Mouse (Mus musculus): ENCODE measurements at regions not wholly inside any gene's neighbourhood (a gene's known extent, or its start where the extent isn't known, plus 50 kb on each side); places are given as distances from the start of the nearest gene placed in this dataset.

DNA sequence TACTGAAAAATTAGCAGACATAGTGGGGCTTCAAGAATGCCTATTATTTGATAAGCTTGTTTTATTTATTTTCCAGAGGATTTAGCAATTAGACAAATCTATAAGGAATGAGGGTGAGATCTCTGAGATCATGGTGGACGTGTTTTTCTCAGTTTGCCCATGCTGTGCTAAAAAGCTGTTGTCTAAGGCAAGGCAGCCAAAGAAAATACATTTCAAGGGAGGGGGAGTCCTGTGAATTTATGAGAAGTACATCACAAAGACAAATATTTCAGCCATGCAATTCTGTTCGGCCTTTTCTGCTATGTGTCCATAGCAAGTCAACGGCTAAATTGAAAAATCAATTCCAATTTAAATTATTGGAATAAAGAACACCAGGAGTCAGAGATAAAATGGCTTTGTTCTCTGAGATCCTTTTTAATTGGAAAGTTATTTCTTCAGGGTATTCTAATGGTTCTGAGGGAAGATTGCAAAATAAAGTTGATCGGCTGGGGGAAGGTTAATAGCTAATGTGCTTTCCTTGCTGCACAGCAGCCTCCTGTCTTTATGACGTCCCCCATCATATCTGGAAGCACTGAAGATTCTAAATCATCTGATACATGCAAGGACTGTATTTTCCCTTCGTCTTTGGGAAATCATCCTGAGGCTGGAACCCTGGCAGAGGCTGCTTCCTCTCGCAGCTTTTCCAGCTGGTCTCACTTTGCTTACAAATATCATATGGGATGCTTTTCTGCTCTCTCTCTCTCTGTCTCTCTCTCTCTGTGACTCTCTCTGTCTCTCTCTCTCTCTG is 609.3 kb downstream of the Dach1 start:
- Histone ChIP-seq H3K9ac (ENCODE audit: low read length) (no peak overlapping the region), H3K36me3 (ENCODE audit: control insufficient read depth, insufficient read depth) (no peaks in the 10 kb centered on the region), H3K9me3 (replicated peaks; ENCODE audit: control insufficient read depth, low read length) (no peaks in the 10 kb centered on the region), H3K4me3 (ENCODE audit: low read length) (no peak overlapping the region), H3K27me3 (ENCODE audit: control insufficient read depth, insufficient read depth, low read length) (no peaks in the 10 kb centered on the region), H3K4me2 (ENCODE audit: low read depth, low read length) (no peak overlapping the region), H3K27ac (ENCODE audit: low read length) (no peak overlapping the region), H3K4me1 (ENCODE audit: control insufficient read depth, insufficient read depth, low read length) (no peaks in the 10 kb centered on the region)
- WGBS, result 41% methylated on average over 7 of the region's 7 CpGs
- no peak for ATAC-seq (replicated peaks; ENCODE audit: extremely low read depth, insufficient read depth, low FRiP score)

DNA sequence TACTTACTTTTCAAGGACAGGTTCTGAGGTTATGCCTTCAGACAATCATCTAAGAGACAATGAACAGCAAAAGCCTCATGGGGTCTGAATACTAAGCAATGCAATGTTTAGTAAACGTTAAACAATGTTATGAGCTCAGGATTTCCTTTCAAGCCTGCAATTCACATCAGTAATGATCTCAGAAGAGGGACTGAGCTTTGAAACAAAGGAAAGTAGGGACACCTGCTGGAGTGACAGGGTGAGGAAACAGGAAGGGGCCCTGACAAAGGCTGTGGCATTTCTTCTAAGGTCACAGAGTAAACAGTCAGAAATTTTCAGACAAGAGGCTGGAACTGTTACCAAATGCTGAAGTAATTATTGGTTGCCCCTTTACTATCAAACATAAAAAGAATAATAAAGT is 610.0 kb downstream of the Dach1 start:
- H3K4me2 ChIP-seq (ENCODE audit: low read depth, low read length), result no peak overlapping the region
- H3K4me3 ChIP-seq (ENCODE audit: low read length), result no peak overlapping the region
- ATAC-seq (replicated peaks; ENCODE audit: extremely low read depth, insufficient read depth, low FRiP score), result peak; percentile 60
- WGBS, result 5% methylated on average over 1 of the region's 1 CpGs
- no peak overlapping the region for H3K9ac ChIP-seq (ENCODE audit: low read length)
- no peaks in the 10 kb centered on the region for H3K9me3 ChIP-seq (replicated peaks; ENCODE audit: control insufficient read depth, low read length)
- no peaks in the 10 kb centered on the region for H3K36me3 ChIP-seq (ENCODE audit: control insufficient read depth, insufficient read depth)
- no peaks in the 10 kb centered on the region for H3K27me3 ChIP-seq (ENCODE audit: control insufficient read depth, insufficient read depth, low read length)
- H3K27ac ChIP-seq (ENCODE audit: low read length), result no peak overlapping the region
- H3K4me1 ChIP-seq (ENCODE audit: control insufficient read depth, insufficient read depth, low read length), result no peaks in the 10 kb centered on the region

DNA sequence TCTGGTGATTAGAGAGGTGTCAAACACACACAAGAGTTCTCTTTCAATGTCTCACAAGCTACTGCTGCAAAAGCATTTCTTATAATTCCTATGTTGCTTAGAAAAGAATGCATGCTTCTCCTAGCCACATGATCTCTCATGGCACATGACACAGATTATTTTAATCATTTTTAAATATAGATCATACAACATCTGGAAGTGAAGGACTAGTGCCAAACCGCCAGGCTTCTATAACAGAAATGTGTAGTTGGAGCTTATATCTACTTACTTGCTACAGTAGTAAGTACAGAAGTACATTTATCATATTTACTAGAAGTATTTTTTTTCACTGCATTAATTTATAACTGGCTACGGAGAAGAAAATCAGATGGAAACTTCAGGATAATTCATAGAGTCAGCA is 611.3 kb downstream of the Dach1 start:
- Histone ChIP-seq H3K4me3 (ENCODE audit: low read length) (no peak overlapping the region), H3K4me1 (ENCODE audit: control insufficient read depth, insufficient read depth, low read length) (no peaks in the 10 kb centered on the region)

DNA sequence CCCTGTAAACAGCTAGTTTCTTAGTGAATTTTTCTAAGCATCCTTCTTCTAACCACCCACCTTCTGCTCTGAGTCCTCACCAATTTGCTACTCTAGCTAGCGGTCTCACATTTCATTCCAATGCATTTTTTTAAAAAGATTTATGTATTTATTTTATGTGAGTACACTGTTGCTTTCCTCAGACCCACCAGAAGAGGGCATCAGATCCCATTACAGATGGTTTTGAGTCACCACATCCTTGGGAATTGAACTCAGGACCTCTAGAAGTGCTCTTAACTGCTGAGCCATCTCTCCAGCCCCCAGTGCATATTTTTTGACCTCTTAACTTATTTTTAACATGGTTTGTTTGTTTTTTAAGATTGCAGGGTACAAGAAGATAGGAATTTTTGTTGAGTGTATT is 611.7 kb downstream of the Dach1 start:
- H3K9me3 ChIP-seq (replicated peaks; ENCODE audit: control insufficient read depth, low read length), result no peaks in the 10 kb centered on the region
- no peak overlapping the region for H3K9ac ChIP-seq (ENCODE audit: low read length)
- no peaks in the 10 kb centered on the region for H3K36me3 ChIP-seq (ENCODE audit: control insufficient read depth, insufficient read depth)
- no peaks in the 10 kb centered on the region for H3K27me3 ChIP-seq (ENCODE audit: control insufficient read depth, insufficient read depth, low read length)
- 86% methylated on average over 1 of the region's 1 CpGs for WGBS
- H3K4me1 ChIP-seq (ENCODE audit: control insufficient read depth, insufficient read depth, low read length), result no peaks in the 10 kb centered on the region
- ATAC-seq (replicated peaks; ENCODE audit: extremely low read depth, insufficient read depth, low FRiP score), result no peak
- H3K4me3 ChIP-seq (ENCODE audit: low read length), result no peak overlapping the region
- H3K27ac ChIP-seq (ENCODE audit: low read length), result no peak overlapping the region
- no peak overlapping the region for H3K4me2 ChIP-seq (ENCODE audit: low read depth, low read length)

More for the DNA sequence above, 611.3 kb downstream of the Dach1 start:
- ATAC-seq (replicated peaks; ENCODE audit: extremely low read depth, insufficient read depth, low FRiP score), result no peak
- Histone ChIP-seq H3K9me3 (replicated peaks; ENCODE audit: control insufficient read depth, low read length) (no peaks in the 10 kb centered on the region), H3K4me2 (ENCODE audit: low read depth, low read length) (no peak overlapping the region), H3K27me3 (ENCODE audit: control insufficient read depth, insufficient read depth, low read length) (no peaks in the 10 kb centered on the region), H3K9ac (ENCODE audit: low read length) (no peak overlapping the region), H3K27ac (ENCODE audit: low read length) (no peak overlapping the region), H3K36me3 (ENCODE audit: control insufficient read depth, insufficient read depth) (no peaks in the 10 kb centered on the region)
- WGBS, result 81% methylated on average over 2 of the region's 2 CpGs

DNA sequence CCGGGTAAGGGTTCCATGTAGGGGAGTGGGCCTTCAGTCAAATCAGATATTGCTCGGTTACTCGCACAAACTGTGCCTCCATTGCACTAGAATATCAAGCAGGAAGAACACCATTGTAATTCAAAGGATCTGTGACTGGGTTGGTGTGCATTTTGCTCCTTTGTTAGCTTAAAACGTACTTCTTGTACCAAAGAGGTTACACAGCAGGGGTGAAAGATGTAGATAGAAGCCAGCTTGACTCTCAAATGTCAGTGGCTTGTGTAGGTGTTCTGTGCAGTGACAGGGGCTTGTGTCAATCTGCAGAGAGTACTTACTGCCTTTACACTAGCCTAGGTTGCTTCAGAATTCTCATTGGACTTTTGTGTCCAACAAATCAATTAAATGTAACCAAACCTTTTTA is 623.3 kb downstream of the Dach1 start:
- Histone ChIP-seq H3K9me3 (replicated peaks; ENCODE audit: control insufficient read depth, low read length) (no peaks in the 10 kb centered on the region), H3K9ac (ENCODE audit: low read length) (no peak overlapping the region), H3K4me3 (ENCODE audit: low read length) (no peak overlapping the region), H3K27me3 (ENCODE audit: control insufficient read depth, insufficient read depth, low read length) (no peaks in the 10 kb centered on the region), H3K4me1 (ENCODE audit: control insufficient read depth, insufficient read depth, low read length) (no peaks in the 10 kb centered on the region), H3K4me2 (ENCODE audit: low read depth, low read length) (no peak overlapping the region), H3K36me3 (ENCODE audit: control insufficient read depth, insufficient read depth) (no peaks in the 10 kb centered on the region), H3K27ac (ENCODE audit: low read length) (no peak overlapping the region)
- 72% methylated on average over 4 of the region's 4 CpGs for WGBS
- ATAC-seq (replicated peaks; ENCODE audit: extremely low read depth, insufficient read depth, low FRiP score), result no peak

DNA sequence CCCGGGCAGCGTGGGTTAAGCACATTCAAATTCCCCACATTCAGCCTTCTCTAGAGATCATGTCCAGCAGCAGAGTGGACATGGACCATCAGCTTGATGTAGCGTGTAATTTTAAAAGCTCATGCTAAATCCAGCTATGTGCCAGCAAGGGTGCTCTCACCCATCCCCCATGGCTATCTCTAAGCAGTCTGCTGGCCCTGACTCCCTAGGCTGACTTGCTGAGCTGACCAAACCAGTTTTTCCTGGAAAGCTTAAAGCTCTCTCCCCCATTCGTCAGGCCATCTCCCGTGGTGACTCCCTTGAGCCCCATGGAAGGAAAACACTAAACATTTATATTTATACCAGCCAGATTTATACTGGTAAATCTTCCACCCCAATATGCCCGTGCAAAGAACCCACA is 625.3 kb downstream of the Dach1 start:
- Histone ChIP-seq H3K4me2 (ENCODE audit: low read depth, low read length) (no peak overlapping the region), H3K9ac (ENCODE audit: low read length) (no peak overlapping the region), H3K36me3 (ENCODE audit: control insufficient read depth, insufficient read depth) (no peaks in the 10 kb centered on the region), H3K27me3 (ENCODE audit: control insufficient read depth, insufficient read depth, low read length) (no peaks in the 10 kb centered on the region), H3K4me3 (ENCODE audit: low read length) (no peak overlapping the region), H3K4me1 (ENCODE audit: control insufficient read depth, insufficient read depth, low read length) (no peaks in the 10 kb centered on the region), H3K9me3 (replicated peaks; ENCODE audit: control insufficient read depth, low read length) (no peaks in the 10 kb centered on the region), H3K27ac (ENCODE audit: low read length) (no peak overlapping the region)
- no peak for ATAC-seq (replicated peaks; ENCODE audit: extremely low read depth, insufficient read depth, low FRiP score)
- 65% methylated on average over 6 of the region's 6 CpGs for WGBS

DNA sequence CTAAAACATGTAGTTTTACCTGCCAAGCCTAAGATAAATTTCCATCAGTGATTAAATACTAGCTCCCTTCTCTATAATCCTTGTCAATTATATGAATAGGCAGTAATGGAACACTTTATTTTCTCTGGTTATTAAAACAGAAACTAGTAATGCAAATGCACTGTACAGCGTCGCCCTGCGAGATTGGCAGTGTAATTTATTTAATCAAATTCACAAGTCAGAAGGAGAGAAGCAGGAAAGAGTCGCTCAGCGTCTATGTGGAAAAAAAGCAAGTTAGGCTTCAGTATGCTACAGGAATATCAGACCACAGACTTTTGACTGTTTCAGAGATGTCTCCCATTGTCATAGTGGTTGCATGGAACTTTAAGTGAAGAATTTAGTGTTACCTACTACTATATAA is 632.6 kb downstream of the Dach1 start:
- no peaks in the 10 kb centered on the region for H3K9me3 ChIP-seq (replicated peaks; ENCODE audit: control insufficient read depth, low read length)
- WGBS, result 77% methylated on average over 5 of the region's 5 CpGs
- H3K27me3 ChIP-seq (ENCODE audit: control insufficient read depth, insufficient read depth, low read length), result no peaks in the 10 kb centered on the region
- no peak for ATAC-seq (replicated peaks; ENCODE audit: extremely low read depth, insufficient read depth, low FRiP score)
- H3K4me3 ChIP-seq (ENCODE audit: low read length), result no peak overlapping the region
- H3K4me1 ChIP-seq (ENCODE audit: control insufficient read depth, insufficient read depth, low read length), result no peaks in the 10 kb centered on the region
- H3K9ac ChIP-seq (ENCODE audit: low read length), result no peak overlapping the region
- no peak overlapping the region for H3K4me2 ChIP-seq (ENCODE audit: low read depth, low read length)
- H3K27ac ChIP-seq (ENCODE audit: low read length), result no peak overlapping the region
- H3K36me3 ChIP-seq (ENCODE audit: control insufficient read depth, insufficient read depth), result no peaks in the 10 kb centered on the region

DNA sequence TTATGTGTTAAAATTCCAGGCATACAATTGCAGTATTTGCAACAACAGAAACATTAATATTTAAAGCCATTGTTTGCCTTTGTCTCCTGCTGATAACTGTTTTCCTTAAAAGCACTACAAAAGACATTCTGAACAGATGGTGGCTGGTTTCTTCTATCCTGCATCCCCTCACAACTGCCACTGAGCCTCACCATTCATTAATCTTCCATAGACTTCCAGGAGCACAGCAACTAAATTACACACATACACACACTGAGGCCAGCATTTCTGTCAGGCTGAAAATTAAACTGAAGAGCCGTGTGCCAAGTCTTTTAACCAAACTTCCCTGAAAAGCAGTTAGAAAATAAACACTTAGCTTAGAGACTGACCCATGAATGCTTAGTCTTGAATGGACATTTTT is 658.2 kb downstream of the Dach1 start:
- WGBS, result 36% methylated on average over 1 of the region's 1 CpGs
- no peak overlapping the region for H3K27ac ChIP-seq (ENCODE audit: low read length)
- no peak for ATAC-seq (replicated peaks; ENCODE audit: extremely low read depth, insufficient read depth, low FRiP score)
- no peaks in the 10 kb centered on the region for H3K9me3 ChIP-seq (replicated peaks; ENCODE audit: control insufficient read depth, low read length)
- no peak overlapping the region for H3K4me2 ChIP-seq (ENCODE audit: low read depth, low read length)
- H3K36me3 ChIP-seq (ENCODE audit: control insufficient read depth, insufficient read depth), result no peaks in the 10 kb centered on the region
- no peak overlapping the region for H3K9ac ChIP-seq (ENCODE audit: low read length)
- H3K4me3 ChIP-seq (ENCODE audit: low read length), result no peak overlapping the region
- no peaks in the 10 kb centered on the region for H3K4me1 ChIP-seq (ENCODE audit: control insufficient read depth, insufficient read depth, low read length)
- no peaks in the 10 kb centered on the region for H3K27me3 ChIP-seq (ENCODE audit: control insufficient read depth, insufficient read depth, low read length)

DNA sequence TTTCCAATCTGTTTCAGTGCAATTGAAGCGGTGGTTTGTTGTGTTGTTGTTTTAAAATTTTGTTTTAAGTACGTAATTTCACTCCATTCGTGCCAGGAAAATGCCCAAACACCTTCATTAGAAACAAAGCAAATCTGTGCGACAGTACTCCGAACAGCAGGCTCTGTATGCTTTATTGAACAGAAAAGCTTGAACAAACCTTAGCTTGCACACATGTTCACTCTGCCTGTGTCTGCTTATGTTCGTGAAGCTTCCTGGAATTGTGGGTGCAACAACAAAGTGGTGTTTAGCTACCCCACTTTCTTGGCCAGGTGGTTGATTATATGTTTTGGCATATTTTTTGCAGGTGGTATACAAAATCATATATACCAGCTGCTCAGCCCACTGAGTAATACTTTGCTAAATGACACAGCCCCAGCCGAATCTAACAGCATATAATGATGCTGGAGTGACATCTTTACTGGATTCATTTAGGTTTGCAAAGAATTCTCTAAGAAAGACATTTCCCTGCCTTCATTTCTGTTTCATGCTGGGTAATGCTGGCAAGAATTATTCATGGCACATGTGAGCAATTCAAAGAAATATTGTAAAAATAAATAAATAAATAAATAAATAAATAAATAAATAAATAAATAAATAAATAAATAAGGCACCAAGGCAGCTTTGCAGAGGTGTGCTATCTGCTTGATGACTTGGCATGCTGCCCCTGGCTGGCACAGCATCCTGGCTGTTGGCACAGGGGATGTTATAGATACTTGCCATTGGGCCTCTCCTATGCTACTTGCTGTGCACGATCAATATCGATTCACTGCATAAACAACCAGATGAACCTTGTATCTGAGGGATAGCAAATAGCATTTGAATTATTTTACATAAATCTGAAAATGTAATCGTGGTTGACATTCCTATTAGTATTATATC is 679.9 kb downstream of the Dach1 start:
- Histone ChIP-seq H3K36me3 (ENCODE audit: control insufficient read depth, insufficient read depth) (no peaks in the 10 kb centered on the region), H3K9ac (ENCODE audit: low read length) (no peak overlapping the region)

More for the DNA sequence above, 679.9 kb downstream of the Dach1 start:
- H3K9me3 ChIP-seq (replicated peaks; ENCODE audit: control insufficient read depth, low read length), result no peaks in the 10 kb centered on the region
- H3K4me1 ChIP-seq (ENCODE audit: control insufficient read depth, insufficient read depth, low read length), result no peaks in the 10 kb centered on the region
- no peaks in the 10 kb centered on the region for H3K27me3 ChIP-seq (ENCODE audit: control insufficient read depth, insufficient read depth, low read length)
- no peak for ATAC-seq (replicated peaks; ENCODE audit: extremely low read depth, insufficient read depth, low FRiP score)
- no peak overlapping the region for H3K4me3 ChIP-seq (ENCODE audit: low read length)
- H3K27ac ChIP-seq (ENCODE audit: low read length), result no peak overlapping the region
- WGBS, result 83% methylated on average over 10 of the region's 10 CpGs
- H3K4me2 ChIP-seq (ENCODE audit: low read depth, low read length), result no peak overlapping the region
